Mouse (Mus musculus) thymus, postnatal 25 days (tissue): ENCODE measurements around the gene Zfp704.

Experiments used
- DNase-seq: peaks from one replicate; pipeline ENCODE4 v3.0.0; 2022

Zfp704 gene

GRCm38 (mm10) chr3:9403255-9404050, 206.4 kb downstream of the Zfp704 start:
- no peak for DNase-seq

DNA sequence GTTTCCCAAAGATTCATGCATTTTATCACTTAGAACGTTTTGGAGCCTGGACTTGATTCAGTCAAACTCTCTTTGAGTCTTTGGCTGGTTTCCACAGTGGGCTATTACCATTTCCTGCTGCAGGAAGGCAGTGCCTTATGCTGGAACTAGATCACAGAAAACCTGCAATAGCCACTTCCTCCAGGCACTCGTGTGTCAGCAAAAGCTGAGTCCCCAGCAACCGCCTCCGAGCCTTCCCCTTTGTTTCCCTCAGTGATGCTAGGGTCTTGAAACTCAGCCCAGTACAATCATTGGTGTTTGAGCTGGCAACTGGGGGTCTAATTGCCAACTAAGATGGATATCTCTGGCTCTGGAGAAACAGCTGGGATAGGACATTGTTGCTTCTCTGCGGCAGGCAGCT, 207.0 kb downstream of the Zfp704 start:
- DNase-seq, result peak; percentile 74

DNA sequence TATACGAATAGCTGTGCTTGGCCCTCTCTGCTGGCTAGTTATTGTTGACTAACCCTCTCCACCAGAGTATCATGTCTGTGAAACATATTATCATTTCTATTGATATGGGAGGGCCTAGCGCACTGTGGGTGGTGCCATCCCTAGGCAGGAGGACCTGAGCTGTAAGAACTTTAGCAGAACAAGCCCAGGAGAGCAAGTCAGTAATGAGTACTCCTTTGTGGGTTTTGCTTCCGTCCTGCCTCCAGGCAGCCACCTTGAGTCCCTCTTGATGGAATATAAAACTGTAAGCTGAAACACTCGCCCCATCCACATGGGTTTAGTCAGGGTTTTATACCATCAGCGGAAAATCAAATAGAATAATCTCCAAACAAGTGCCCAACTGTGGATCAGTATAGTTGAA, 207.5 kb downstream of the Zfp704 start:
- DNase-seq, result peak; percentile 35

- peak; percentile 21 for DNase-seq
Measured at GRCm38 (mm10) chr3:9401685-9402084, 208.2 kb downstream of the Zfp704 start.

DNA sequence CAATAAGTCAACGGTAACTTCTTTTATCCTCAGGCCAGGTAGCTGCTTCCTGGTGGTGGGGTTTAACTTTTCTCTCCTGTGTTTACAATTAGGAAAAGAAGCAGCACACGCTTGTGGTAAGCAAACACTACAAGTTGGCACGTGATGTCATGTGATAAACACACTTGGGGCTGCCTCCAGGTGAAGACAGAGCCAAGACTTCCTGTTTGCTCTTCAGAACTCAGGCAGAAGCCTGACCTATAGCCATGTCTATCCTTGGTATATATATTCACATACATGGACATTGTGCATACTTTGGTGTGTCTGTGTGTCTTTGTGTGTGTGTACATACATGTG, 209.0 kb downstream of the Zfp704 start:
- DNase-seq, result peak; percentile 38

GRCm38 (mm10) chr3:9400201-9400885, 209.5 kb downstream of the Zfp704 start:
- no peak for DNase-seq

DNA sequence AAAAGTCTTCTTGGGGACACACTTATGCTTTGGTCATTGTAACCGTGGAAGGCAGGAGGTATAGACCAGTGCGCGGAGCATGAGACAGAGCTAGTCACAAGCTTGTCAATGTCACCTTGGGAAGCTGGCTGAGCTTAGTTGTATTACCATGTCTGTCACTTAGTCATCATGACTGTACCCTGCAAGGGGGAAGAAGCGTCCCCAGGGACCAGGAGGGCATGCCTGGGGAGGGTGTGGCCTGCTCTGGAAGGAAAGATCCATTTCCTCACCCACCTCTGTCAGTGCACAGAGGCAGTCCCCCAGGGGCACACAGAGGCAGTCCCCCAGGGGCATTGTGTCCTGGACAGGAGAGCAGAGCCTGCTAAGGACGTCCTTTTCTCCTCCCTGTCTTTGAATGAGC, 211.6 kb downstream of the Zfp704 start:
- no peak for DNase-seq
